Mouse (Mus musculus): ENCODE results near the gene Serpinc1. TPM values are rescaled to one million over a fixed set of nuclear protein-coding genes. Genes with fewer than 3 reads are reported as not detected.
A peak's percentile ranks its signal among the peaks of the same experiment; 100 is the strongest.
"Not testable (repeated sequence)": the region's sequence is repeated elsewhere in the genome, so short reads cannot be mapped to it uniquely, and the experiment has no call there.

Gene Serpinc1
- total RNA-seq (2021) = under 1 TPM; 0.17 to 0.57 TPM

GRCm38 (mm10) chr1:160978071-160978735 is at the start of gene Serpinc1:
Serpinc1 (plus strand) TSS chr1:160978585.
- intact Hi-C loops (cut with DNase I) = loop anchor here (10.0 kb wide), 1 partner anchor 217 kb away; no protein-coding TSS in a partner anchor

DNA sequence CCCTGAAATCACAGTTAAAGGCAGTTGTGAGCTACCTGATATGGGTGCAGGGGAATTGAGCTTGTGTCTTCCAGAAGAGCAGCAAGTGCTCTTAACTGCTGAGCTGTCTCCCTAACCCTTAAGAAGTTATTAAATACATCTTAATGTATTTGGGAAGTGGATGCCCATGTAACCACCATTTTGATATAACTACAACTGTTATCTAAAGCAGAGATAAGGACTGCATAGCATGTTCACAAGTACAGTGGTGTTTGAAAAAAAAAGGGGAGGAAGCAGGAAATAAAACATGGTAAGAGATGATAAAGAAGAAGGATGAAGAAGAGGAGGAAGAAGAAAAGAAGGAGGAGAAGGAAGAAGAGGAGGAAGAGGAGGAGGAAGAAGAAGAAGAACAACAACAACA is 47.1 kb upstream of the Serpinc1 start:
- no peak for DNase-seq
- intact Hi-C loops (cut with DNase I) = loop anchor here (10.0 kb wide), 1 partner anchor 527 kb away; no protein-coding TSS in a partner anchor

More at GRCm38 (mm10) chr1:160978071-160978735, at the start of gene Serpinc1:
- no peak for DNase-seq

DNA sequence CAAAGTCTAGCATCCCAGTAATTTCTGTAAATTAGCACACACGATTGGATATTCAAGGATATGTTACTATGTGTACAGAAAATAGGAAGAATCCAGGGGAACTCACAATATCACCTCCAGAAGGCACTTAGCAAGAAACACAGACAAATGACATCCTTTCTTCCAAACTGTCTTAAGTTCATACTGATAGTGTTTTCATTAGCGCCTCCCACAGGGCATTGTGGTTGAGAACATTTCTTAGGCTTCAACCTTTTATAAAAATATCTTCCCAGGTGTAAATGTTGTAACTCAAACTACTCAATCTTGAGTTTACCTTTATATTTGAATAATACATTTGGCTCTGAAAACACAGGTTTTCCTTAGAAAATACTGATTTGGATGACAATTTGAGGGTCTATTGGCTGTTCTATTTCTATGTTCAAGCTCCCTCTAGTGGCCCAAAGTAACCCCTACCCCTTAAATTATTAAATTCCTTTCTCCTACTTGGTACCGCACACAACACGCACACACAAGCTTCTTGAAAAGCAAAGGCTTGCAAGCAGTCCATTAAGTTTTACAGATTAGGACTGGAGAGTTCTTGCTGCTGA is 44.4 kb upstream of the Serpinc1 start:
- intact Hi-C loops (cut with DNase I) = loop anchor here (1.0 to 10.0 kb wide), 3 partner anchors 79 to 529 kb away; no protein-coding TSS in a partner anchor
- peak; percentile 29 to 54 for DNase-seq

- intact Hi-C loops (cut with DNase I) = loop anchor here (2.0 to 10.0 kb wide), 2 partner anchors 81 to 531 kb away; no protein-coding TSS in a partner anchor
These were observed 42.8 kb upstream of the Serpinc1 start for GRCm38 (mm10) chr1:160935551-160935950.

DNA sequence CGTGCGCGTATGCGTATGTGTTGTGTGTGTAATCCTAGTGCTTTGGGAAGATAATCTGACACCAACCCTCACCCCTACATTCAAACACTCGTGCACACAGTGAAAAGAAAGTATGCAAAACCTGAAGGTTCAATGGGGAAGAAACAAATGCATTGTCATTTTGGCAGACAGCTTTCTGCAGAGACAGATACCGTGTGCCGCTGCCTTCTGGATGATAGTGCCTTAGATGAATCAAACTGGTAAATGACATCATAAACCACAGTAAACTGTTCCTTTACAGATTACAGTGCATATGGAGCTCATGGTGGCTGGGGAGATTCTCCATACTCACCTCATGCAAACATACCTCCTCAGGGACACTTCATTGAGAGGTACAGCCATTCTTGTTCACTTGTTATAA is 15.2 kb upstream of the Serpinc1 start:
- intact Hi-C loops (cut with DNase I) = no loop called here
- DNase-seq = no peak

More at GRCm38 (mm10) chr1:160935551-160935950, 42.8 kb upstream of the Serpinc1 start:
- no peak for DNase-seq

DNA sequence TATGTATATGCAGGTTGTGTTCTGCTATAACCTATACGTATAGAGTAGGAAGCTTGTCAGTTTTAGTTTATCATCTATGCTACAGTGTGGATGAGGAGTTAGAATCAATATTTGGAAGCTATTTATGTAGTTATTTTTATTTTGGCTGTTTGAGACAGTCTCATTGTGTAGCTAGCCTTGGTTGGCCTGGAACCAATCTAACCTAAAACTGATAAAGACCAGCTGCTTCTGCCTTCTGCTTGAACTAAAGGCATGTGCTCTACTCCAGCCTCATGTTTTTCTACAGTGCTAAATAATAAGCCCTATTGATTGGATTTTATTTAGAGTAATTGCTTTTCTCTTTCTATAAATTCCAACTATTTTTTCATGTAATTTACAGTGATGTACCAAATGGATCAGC is 11.1 kb upstream of the Serpinc1 start:
- intact Hi-C loops (cut with DNase I) = no loop called here
- no peak for DNase-seq

DNA sequence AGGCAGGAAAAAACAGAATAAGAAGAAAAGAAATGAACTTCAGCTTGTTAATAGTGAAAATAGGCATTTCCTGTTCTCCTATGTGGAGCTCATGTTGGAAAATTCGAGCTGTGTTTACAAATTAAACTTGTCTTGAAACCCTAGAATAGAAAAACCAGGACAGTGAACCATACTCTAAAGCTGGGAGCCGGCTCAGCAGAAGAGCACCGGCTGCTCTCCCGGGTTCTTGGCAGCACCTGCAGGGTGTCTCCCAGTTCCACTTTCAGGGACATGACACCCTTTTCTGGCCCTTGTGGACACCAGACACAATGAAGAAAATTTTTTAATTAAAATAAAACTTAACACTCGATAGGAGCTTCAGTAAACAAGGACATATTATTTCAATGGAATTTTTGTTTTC is 9.7 kb upstream of the Serpinc1 start:
- intact Hi-C loops (cut with DNase I) = no loop called here
- no peak for DNase-seq

DNA sequence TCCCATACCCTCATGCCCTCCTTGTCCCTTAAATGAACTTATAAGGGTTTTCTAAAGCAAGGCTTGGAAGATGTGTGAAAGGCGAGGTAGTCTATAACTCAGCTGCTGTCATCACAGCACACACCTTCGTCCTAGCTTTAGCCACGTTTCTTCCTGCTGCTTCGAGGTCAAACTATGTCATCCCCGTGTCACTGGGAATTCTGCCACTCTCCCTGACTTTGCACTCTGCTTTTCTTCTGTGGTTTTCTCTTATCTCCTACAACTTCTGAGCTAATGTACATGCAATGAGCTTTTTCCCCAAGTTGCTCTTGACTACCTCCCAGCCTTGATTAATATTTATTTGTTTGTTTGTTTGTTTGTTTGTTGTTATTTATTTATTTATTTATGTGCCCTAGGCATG is 1.6 kb downstream of the Serpinc1 start:
- intact Hi-C loops (cut with DNase I) = no loop called here
- no peak for DNase-seq

DNA sequence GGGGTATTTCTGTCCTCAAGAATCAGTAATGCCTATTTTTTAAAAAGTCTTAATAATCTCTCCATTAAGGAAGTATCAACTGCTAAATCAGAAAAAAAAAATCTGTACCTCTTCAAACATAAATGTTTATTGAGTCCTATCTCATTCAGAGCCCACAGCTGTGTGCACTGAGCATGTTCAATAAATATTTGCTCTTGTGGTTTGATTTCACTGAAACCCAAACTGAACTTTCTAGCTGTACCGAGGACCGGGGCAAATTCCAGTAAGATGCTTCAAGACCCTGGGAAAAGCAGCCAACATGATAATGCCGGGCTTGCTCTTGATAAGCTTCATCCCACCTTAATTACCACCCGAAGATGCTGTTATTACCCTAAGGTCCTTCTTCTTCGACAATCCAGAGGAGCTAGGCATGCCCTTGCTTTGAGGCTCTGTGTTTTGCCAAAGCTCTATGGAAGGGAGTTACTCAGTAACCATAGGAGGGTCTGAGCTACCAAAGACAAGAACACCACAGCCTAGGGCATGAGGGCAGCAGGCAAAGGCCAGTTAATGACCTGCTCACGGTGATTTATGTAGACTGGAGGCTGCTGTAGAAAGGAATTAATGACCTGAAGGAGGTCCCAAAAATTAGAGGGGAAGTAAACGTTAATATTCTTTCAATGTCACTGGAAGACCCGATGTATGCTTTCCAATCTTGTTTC is 2.3 kb downstream of the Serpinc1 start:
- intact Hi-C loops (cut with DNase I) = no loop called here
- no peak for DNase-seq

- DNase-seq = no peak
- intact Hi-C loops (cut with DNase I) = no loop called here
These were observed 3.0 kb downstream of the Serpinc1 start for GRCm38 (mm10) chr1:160981337-160981736.

DNA sequence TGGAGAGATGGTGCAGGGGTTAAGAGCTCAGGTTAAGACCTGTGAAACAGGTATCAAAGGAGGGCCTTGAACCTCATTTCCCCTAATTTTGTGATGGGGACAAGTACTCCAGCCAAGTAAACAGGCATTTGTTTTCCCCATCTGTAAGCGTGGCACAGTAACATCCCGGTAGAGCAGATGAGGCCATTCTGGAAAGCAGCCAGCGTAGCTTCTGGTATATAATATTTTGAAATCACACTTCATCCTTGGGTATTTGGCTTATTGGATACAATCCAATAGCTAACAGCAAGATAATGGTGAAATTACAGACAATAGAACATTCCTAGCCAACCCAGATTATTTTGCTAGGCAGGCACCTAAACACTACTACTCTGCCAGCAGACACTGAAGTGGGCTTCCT is 4.5 kb downstream of the Serpinc1 start:
- intact Hi-C loops (cut with DNase I) = no loop called here
- DNase-seq = no peak

GRCm38 (mm10) chr1:160984731-160985130 is 6.3 kb downstream of the Serpinc1 start:
- DNase-seq = not testable (repeated sequence)

GRCm38 (mm10) chr1:160985477-160985876 is 7.1 kb downstream of the Serpinc1 start:
- intact Hi-C loops (cut with DNase I) = loop anchor here (5.0 kb wide), 1 partner anchor 192 kb away; no protein-coding TSS in a partner anchor
- no peak for DNase-seq

More at GRCm38 (mm10) chr1:160984731-160985130, 6.3 kb downstream of the Serpinc1 start:
- intact Hi-C loops (cut with DNase I) = loop anchor here (5.0 kb wide), 1 partner anchor 193 kb away; no protein-coding TSS in a partner anchor

DNA sequence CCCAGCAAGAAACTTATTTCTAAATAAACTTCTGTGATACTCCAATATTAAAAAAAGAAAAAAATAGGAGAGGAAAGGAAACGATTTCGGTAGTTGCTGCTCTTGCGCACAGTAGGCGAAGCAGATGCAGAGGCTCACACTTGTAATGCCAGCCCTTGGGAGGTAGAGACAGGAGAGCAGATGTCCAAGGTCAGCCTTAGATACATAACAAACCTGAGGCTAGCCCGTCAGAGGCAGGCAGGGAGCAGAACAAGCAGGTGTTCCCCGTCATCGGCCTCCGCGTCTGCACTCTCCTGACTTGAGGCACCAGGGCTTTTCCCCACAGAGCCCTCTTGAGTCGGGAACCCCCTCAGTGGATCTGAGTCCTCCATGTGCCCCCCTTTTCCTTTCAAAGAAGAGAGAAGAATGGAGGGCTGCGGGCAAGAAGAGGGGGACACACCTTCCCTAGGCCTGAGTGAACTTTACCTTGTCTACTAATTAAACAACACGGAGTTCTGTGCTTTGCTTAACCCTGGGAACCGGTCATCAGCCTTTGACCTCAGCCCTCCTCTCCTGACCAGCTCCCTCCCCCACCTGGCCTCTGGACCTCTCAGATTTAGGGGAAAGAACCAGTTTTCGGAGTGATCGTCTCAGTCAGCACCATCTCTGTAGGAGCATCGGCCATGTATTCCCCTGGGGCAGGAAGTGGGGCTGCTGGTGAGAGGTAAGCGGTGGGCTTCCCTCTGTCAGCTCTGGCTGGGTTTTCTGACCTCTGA is 8.7 kb downstream of the Serpinc1 start:
- intact Hi-C loops (cut with DNase I) = loop anchor here (5.0 kb wide), 1 partner anchor 190 kb away; no protein-coding TSS in a partner anchor
- DNase-seq = no peak

DNA sequence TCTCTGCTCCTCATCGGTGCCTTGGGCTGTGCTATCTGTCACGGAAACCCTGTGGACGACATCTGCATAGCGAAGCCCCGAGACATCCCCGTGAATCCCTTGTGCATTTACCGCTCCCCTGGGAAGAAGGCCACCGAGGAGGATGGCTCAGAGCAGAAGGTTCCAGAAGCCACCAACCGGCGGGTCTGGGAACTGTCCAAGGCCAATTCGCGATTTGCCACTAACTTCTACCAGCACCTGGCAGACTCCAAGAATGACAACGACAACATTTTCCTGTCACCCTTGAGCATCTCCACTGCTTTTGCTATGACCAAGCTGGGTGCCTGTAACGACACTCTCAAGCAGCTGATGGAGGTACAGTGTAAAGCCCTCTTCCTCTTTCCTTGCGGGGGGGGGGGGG is 11.0 kb downstream of the Serpinc1 start:
- no peak for DNase-seq
- intact Hi-C loops (cut with DNase I) = loop anchor here (5.0 kb wide), 1 partner anchor 188 kb away; no protein-coding TSS in a partner anchor

GRCm38 (mm10) chr1:160993851-160994250 is 15.5 kb downstream of the Serpinc1 start:
- intact Hi-C loops (cut with DNase I) = no loop called here

DNA sequence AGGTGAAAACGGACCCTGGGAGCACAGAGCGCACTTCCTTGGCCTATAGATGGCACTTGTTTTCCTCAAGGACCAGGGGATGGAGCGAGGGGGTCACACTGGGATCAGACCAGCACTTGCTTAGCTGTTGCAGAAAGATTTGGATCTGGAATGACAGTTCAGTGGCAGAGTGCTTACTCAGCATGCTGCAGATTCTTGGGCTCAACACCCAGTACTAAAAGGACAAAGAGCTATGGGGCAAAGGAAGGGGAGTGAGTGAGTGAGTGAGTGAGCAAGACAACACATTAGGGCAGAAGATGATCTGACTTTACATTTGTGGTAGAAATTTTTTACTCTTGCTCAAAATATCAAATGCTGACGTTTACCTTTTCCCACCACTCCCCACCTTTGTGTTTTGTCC is 26.6 kb downstream of the Serpinc1 start:
- intact Hi-C loops (cut with DNase I) = no loop called here
- DNase-seq = no peak

More at GRCm38 (mm10) chr1:160993851-160994250, 15.5 kb downstream of the Serpinc1 start:
- no peak for DNase-seq

GRCm38 (mm10) chr1:161005526-161005925 is 27.1 kb downstream of the Serpinc1 start:
- DNase-seq = no peak
- intact Hi-C loops (cut with DNase I) = no loop called here

GRCm38 (mm10) chr1:161006471-161006870 is 28.1 kb downstream of the Serpinc1 start:
- intact Hi-C loops (cut with DNase I) = no loop called here
- no peak for DNase-seq

DNA sequence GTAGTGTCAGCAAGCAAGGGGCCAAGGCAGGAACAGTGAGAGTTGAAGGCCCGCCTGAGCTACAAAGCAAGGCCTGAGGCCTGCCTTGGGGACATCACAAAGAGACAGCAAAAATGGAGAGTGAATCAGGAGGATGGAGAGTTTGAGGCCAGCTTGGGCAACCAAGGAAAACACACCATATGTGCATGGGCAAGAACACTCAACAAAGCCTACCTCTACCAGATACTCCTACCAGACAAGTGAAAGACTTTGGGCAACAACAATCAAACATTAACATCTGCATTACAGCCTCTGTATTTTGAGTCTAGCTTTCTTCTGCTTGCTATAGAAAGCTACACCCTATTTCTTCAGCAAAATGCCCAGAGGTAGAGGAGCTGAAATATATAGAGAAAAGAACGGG is 29.7 kb downstream of the Serpinc1 start:
- DNase-seq = no peak
- intact Hi-C loops (cut with DNase I) = no loop called here

Data from heart, postnatal 10 days (tissue).